Mouse (Mus musculus) erythroblast, embryonic 14.5 days (primary cell): ENCODE measurements around the gene Supt6. TPM values are rescaled to one million over a fixed set of nuclear protein-coding genes. Genes with fewer than 3 reads are reported as not detected.
A peak's percentile ranks its signal among the peaks of the same experiment; 100 is the strongest.
"Not testable (repeated sequence)": the region's sequence is repeated elsewhere in the genome, so short reads cannot be mapped to it uniquely, and the experiment has no call there.

ENCODE experiments used
- H3K27me3 ChIP-seq: 2 replicates; pipeline ENCODE4 v1.6.1; 2012; ENCODE audit warnings: inconsistent platforms; ENCODE audit not compliant: control insufficient read depth
- H3K36me3 ChIP-seq: 2 replicates; pipeline ENCODE4 v1.6.1; 2012; ENCODE audit warnings: mild to moderate bottlenecking, inconsistent platforms; ENCODE audit not compliant: control insufficient read depth
- H3K4me1 ChIP-seq: 2 replicates; pipeline ENCODE4 v1.6.1; 2012; ENCODE audit warnings: inconsistent platforms; ENCODE audit not compliant: control insufficient read depth
- H3K4me3 ChIP-seq: replicated peaks from 2 replicates; pipeline ENCODE3; 2012; ENCODE audit warnings: moderate library complexity, mild to moderate bottlenecking, inconsistent platforms
- H3K9me3 ChIP-seq: 2 replicates; pipeline ENCODE4 v1.6.1; 2012; ENCODE audit warnings: low read length, inconsistent platforms, mixed read lengths; ENCODE audit not compliant: control insufficient read depth
- GATA1 ChIP-seq: IDR thresholded peaks from 2 replicates; pipeline ENCODE4 v1.6.1; 2012; ENCODE audit warnings: low read length, inconsistent platforms, mixed read lengths
- TAL1 ChIP-seq: IDR thresholded peaks from 3 replicates; pipeline ENCODE4 v1.6.1; 2012; ENCODE audit warnings: low read length, inconsistent platforms, mixed read lengths
- polyA plus RNA-seq: library from polyadenylated mRNA; stranded (reverse); fragments of >175 nt; gene quantifications from 2 replicates; pipeline ENCODE4 v1.2.3, GENCODE M21; 2012

The Supt6 gene
- polyA plus RNA-seq, result 9.4 and 11.6 TPM in 2 replicates

DNA sequence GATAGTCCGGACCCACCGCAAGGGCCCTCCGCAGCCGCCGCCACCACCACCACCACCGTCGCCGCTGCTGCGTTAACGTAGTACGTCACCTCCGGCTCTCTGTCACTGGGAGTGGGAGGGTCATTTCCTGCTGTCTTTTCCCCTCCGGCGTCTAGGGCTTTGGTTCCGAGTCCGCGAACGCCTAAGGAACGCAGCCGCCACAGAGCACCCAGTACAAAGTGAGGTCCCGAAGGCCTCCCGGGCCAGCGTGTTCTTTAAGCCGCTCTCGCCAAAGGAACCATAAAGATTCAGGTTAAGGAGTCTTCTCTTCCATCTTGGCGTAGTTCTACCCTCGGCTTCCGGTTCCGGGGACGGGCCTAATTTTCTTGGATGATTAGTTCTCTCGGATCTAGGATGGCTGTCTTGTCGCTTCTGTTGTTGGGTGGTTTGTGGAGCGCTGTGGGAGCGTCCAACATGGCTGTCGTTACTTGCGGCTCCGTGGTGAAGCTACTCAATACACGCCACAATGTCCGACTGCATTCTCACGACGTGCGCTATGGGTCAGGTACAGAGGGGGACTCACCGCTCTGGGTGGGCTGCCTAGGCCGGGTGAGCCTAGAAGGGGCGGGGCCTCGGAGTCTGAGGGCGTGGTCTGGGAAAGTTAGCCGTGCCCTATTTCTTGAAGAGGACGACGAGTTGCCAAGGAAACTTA lies at the start of gene Supt6, which contains the start of gene Sdf2:
Gene Supt6, minus strand, starts transcription at position 361 of the 691 bp plus-strand sequence.
Gene Sdf2, plus strand, starts transcription at position 120 of the 691 bp plus-strand sequence.
- peaks cover 57% of the 10 kb centered on the region for H3K4me1 ChIP-seq
- H3K27me3 ChIP-seq, result no peaks in the 10 kb centered on the region
- TF ChIP-seq GATA1 (no peak), TAL1 (no peak)

DNA sequence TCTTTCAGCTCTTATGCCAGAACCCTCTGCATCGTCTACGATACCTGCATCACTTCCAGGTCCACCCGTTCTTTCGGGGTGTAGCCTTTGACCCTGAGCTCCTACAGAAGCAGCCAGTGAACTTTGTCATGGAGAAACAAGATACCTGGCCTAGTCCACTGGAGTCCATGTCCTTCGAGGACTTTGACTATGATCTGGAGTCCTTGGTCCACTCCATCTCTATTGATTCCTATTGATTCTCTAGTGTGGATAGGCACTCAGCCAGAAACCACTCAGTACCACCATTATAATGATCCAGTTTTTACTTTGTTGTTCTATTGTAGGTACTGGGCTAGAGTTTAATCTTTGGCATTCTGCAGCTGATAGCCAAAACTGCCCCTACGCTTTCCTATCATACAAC lies 48.8 kb upstream of the Supt6 start:
- no peaks in the 10 kb centered on the region for H3K4me1 ChIP-seq
- no peak overlapping the region for H3K4me3 ChIP-seq
- TF ChIP-seq TAL1 (no peak), GATA1 (no peak)
- H3K36me3 ChIP-seq, result peaks cover 35% of the 10 kb centered on the region
- H3K27me3 ChIP-seq, result no peaks in the 10 kb centered on the region
- H3K9me3 ChIP-seq, result no peaks in the 10 kb centered on the region

More for the DNA sequence above, at the start of gene Supt6, which contains the start of gene Sdf2:
- Histone ChIP-seq H3K9me3 (no peaks in the 10 kb centered on the region), H3K36me3 (peaks cover 28% of the 10 kb centered on the region), H3K4me3 (peak within 1 kb of the TSS; percentile 74)

DNA sequence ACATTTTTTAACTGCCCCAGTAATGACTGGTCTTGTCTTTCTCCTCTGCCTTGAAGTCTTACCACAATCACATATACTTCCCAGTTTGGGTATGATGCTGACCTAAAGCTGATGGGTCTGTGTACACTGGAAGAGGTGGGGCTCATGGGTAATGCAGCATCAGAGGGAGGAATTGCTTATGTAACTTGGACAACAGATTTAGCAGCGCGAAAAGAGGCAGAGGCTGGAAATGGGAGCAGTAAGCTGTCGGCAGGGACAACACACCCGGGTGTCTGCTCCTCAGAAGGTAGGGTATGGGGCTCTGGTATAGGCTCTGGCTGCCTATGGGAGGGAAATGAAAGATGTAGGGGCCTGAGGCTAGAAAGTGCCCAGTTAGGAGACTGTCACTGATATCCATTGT lies 44.9 kb upstream of the Supt6 start, which contains the start of gene BC030499:
Gene BC030499, plus strand, starts transcription at position 188 of the 400 bp plus-strand sequence.
- no peaks in the 10 kb centered on the region for H3K27me3 ChIP-seq
- no peaks in the 10 kb centered on the region for H3K4me1 ChIP-seq
- H3K4me3 ChIP-seq, result no peak within 1 kb of the TSS
- TF ChIP-seq TAL1 (no peak), GATA1 (no peak)
- H3K36me3 ChIP-seq, result peaks cover 72% of the 10 kb centered on the region
- H3K9me3 ChIP-seq, result no peaks in the 10 kb centered on the region

DNA sequence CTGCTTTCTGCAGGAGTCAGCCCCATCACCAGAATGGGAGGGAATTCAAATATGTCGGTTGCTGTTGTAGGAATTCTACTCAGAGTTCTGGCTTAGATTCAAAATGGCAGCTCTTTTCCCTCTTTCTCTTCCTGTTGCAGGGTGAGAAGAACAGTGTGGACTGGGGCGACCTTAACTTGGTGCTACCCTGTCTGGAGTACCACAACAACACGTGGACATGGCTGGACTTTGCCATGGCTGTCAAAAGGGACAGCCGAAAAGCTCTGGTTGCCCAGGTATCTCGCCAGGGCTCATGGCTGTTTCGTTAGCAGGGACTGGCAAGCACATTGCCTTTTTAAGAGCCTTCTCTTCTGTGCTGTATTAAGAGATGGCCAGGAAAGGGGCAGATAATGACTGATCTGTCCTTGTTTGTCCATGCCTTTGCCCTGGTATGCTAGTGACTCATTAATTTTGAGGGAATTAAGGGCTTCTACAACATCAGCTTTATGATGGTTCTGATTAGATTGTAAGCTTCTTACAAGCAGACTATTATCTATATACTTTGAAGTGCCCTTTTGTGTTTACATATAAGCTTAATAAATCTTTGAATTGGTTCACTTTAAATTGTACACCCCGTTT lies 43.5 kb upstream of the Supt6 start:
- Histone ChIP-seq H3K36me3 (peaks cover 86% of the 10 kb centered on the region), H3K4me3 (no peak overlapping the region), H3K27me3 (no peaks in the 10 kb centered on the region), H3K9me3 (no peaks in the 10 kb centered on the region), H3K4me1 (no peaks in the 10 kb centered on the region)
- TF ChIP-seq GATA1 (no peak), TAL1 (no peak)

DNA sequence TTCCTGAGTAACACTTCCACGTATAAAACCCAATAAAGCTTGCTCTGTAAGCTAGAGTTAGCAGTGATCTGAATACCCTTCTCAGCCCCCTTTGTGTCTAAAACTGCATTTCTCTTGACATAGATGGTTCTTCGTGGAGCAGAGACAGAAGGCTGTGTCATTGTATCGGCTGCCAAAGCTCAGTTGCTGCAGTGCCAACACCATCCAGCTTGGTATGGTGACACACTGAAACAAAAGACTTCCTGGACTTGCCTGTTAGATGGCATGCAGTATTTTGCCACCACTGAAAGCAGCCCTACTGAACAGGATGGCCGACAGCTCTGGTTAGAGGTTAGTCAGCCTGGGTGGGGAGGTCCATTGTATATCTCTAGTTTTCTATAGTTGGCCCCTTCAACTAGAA lies 33.8 kb upstream of the Supt6 start:
- Histone ChIP-seq H3K27me3 (no peaks in the 10 kb centered on the region), H3K36me3 (peaks cover 96% of the 10 kb centered on the region), H3K4me1 (peaks cover 3% of the 10 kb centered on the region), H3K4me3 (no peak overlapping the region), H3K9me3 (no peaks in the 10 kb centered on the region)
- TF ChIP-seq GATA1, result no peak
- no peak for TF ChIP-seq TAL1

DNA sequence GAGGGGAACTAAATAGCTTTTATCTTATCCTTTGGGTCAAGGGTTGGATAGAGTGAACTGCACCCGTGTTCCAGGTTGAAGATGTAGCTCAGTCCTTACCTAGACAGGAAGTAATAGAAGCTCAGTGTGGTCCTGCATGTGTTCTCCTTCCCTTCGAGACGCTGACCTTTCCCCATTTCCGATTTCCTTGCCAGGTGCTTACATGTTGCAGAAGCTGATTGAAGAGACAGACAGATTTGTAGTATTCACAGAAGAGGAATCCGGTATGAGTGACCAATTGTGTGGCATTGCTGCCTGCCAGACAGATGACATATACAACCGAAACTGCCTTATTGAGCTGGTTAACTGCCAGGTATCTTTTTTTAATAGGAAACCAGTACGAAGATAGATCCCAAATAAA lies 33.1 kb upstream of the Supt6 start:
- TF ChIP-seq TAL1 (no peak), GATA1 (no peak)
- Histone ChIP-seq H3K27me3 (no peaks in the 10 kb centered on the region), H3K4me1 (peaks cover 3% of the 10 kb centered on the region), H3K9me3 (no peaks in the 10 kb centered on the region), H3K36me3 (peaks cover 96% of the 10 kb centered on the region), H3K4me3 (no peak overlapping the region)

DNA sequence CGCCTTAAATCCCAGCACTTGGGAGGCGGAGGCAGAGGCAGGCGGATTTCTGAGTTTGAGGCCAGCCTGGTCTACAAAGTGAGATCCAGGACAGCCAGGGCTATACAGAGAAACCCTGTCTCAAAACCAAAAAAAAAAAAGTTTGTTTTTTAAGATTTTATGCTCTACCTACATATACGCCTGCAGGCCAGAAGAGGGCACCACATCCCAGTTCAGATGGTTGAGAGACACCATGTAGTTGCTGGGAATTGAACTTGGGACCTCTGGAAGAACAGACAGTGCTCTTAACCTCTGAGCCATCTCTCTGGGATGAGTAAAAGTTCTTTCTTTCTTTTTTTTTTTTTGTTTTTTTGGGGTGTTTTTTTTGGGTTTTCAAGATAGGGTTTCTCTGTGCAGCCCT lies 30.4 kb upstream of the Supt6 start:
- H3K4me3 ChIP-seq, H3K4me1 ChIP-seq, H3K27me3 ChIP-seq, H3K9me3 ChIP-seq: not testable (repeated sequence)
- H3K36me3 ChIP-seq, result peaks cover 97% of the 10 kb centered on the region

DNA sequence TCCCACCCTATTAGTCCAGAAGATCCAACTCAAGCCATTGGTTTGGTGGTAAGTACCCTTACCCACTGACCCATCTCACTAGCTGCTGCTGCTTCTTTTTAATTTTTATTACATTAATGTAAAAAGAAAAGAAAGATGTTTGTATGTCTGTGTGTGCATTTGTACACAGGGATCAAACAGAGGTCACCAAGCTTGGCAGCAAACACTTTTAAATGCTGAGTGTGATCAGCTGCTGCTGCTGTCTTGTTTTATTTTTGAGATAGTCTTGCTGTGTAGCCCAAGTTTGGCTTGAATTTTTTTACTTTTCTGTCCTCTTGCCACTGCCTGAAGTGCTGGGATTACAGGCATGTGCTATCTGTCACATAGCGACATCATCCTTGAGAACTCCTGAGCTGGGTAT lies 29.8 kb upstream of the Supt6 start:
- TF ChIP-seq GATA1, result no peak
- no peak for TF ChIP-seq TAL1
- Histone ChIP-seq H3K27me3 (no peaks in the 10 kb centered on the region), H3K9me3 (no peaks in the 10 kb centered on the region), H3K36me3 (peaks cover 98% of the 10 kb centered on the region), H3K4me1 (no peaks in the 10 kb centered on the region), H3K4me3 (no peak overlapping the region)

DNA sequence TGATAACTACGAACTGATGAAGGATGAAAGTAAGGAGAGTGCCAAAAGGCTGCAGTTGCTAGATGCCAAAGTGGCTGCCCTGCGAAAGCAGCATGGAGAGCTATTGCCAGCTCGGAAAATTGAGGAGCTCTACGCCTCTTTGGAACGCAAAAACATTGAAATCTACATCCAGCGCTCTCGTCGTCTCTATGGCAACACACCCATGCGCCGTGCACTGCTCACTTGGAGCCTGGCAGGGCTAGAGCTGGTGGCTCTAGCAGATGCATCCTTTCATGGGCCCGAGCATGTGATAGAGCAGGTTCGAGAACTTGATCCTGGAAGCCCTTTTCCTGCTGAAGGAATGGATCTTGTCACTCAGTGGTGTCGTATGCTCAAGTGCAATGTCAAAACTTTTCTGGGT lies 26.2 kb upstream of the Supt6 start:
- Histone ChIP-seq H3K36me3 (peaks cover 95% of the 10 kb centered on the region), H3K9me3 (no peaks in the 10 kb centered on the region), H3K27me3 (no peaks in the 10 kb centered on the region), H3K4me3 (no peak overlapping the region), H3K4me1 (no peaks in the 10 kb centered on the region)
- TF ChIP-seq TAL1 (no peak), GATA1 (no peak)

DNA sequence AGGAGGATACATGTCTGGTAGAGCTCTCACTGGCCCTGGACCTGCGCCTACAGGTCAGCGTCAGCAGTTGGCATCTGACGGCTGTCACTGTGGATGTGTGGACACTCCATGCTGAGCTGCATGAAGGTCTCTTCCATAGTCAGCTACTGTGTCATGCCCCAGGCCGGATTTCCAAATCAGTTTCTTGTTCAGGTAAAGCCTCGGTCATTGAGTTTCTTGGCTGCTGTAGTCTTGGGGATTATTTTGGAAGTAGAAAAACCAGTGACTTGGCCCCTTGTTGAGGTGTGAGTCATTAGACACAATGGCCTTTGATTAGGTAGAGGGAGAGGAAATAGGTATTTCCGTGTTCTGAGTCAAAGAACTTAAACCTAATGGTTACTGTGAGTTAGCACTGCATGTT lies 19.8 kb upstream of the Supt6 start:
- H3K9me3 ChIP-seq, result no peaks in the 10 kb centered on the region
- no peaks in the 10 kb centered on the region for H3K27me3 ChIP-seq
- peaks cover 71% of the 10 kb centered on the region for H3K36me3 ChIP-seq
- H3K4me3 ChIP-seq, result no peak overlapping the region
- TF ChIP-seq TAL1 (no peak), GATA1 (no peak)
- peaks cover 24% of the 10 kb centered on the region for H3K4me1 ChIP-seq
